Mouse (Mus musculus): ENCODE data around the gene Bag6.

DNA sequence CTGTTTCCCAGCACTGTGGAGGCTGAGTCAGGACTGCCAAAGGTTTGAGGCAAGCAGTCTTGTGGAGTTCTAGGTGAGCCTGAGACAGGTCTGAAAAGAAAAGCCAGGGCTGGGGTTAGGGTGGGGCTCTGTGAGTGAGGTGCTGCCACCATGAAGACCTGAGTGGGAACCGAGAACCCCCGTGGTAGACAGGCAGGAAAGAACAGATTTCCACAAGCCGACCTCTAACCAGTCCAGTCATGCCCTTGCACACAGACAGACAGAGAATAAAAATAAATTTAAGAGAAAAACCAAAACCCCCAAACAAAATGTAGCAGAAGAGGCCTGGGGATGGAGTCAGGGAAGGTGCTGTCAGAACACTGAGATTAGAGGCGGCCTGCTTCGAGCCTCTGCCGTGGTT lies 40.4 kb downstream of the Bag6 start:
- TF ChIP-seq CTCF (IDR thresholded peaks at IDR 0.05; ENCODE audit: low read depth) = no peak
- TF ChIP-seq EP300 (IDR thresholded peaks at IDR 0.05; ENCODE audit: low read depth) = no peak
